Mouse (Mus musculus) embryonic facial prominence, embryonic 12.5 days (tissue): Measurements from ENCODE around the gene Ackr3. TPM values are rescaled to one million over a fixed set of nuclear protein-coding genes. Genes with fewer than 3 reads are reported as not detected.

Experiments
- ATAC-seq: fragments of 200-750 bp; cut with Nextera tagmentation; 2 replicates; pipeline ENCODE4 v1.8.0; 2017; ENCODE audit not compliant: insufficient number of reproducible peaks, insufficient read depth, low FRiP score, low TSS enrichment
- H3K27ac ChIP-seq: fragments of 300-500 bp; sonication (generic); 2 replicates; pipeline ENCODE4 v1.5.1; 2016; ENCODE audit warnings: mild to moderate bottlenecking
- H3K27me3 ChIP-seq: fragments of 300-500 bp; sonication (generic); 2 replicates; pipeline ENCODE4 v1.6.1; 2016; ENCODE audit warnings: mild to moderate bottlenecking, moderate library complexity
- H3K36me3 ChIP-seq: fragments of 300-500 bp; sonication (generic); 2 replicates; pipeline ENCODE4 v1.6.1; 2016; ENCODE audit warnings: mild to moderate bottlenecking
- H3K4me1 ChIP-seq: fragments of 300-500 bp; sonication (generic); 2 replicates; pipeline ENCODE4 v1.6.1; 2016
- H3K4me2 ChIP-seq: fragments of 300-500 bp; sonication (generic); replicated peaks from 2 replicates; pipeline ENCODE4 v1.6.1; 2016; ENCODE audit warnings: mild to moderate bottlenecking, moderate library complexity
- H3K4me3 ChIP-seq: fragments of 300-500 bp; sonication (generic); 2 replicates; pipeline ENCODE4 v1.5.1; 2016; ENCODE audit warnings: mild to moderate bottlenecking
- H3K9ac ChIP-seq: fragments of 300-500 bp; sonication (generic); 2 replicates; pipeline ENCODE4 v1.6.1; 2016; ENCODE audit warnings: mild to moderate bottlenecking, moderate library complexity
- H3K9me3 ChIP-seq: fragments of 300-500 bp; sonication (generic); 2 replicates; pipeline ENCODE4 v1.6.1; 2016; ENCODE audit warnings: mild to moderate bottlenecking, moderate library complexity
- WGBS: fragments of 180-500 bp; shearing (Covaris S2); methylation state at CpG from one replicate; pipeline ENCODE4 v1.1.7; 2016; 5-methylcytosine and 5-hydroxymethylcytosine counted together
- polyA plus RNA-seq: library from polyadenylated mRNA; unstranded; fragments of >200 nt; fragmentation: Nextera tagmentation; extraction: Ambion mirVana; gene quantifications from 2 replicates; pipeline ENCODE4 v1.2.1, GENCODE M21; 2016

Ackr3 gene
- polyA plus RNA-seq, 1 experiment from 2014 or later: 45.3 TPM

DNA sequence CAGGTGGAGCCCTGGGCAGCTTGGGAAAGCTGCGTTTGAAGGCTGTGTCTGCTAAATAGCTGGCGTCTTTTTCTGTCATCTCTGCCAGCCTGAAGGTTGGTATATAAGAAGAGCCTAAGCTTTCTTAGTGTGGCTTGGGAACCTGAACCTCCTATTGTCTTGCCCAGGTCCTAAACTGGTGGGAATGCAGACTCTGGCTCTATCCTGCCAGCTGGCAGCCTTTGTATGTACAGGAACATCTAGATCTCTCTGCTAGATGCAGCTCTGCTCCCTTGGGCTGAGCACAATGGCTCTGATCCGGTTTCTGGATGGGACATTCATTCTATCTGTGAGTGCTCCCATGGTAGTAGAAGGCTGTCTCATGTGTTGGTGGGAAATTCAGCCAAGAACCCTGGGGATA is 2.9 kb downstream of the Ackr3 start:
- Histone ChIP-seq H3K4me2 (peak overlapping the region; percentile 62), H3K9ac (peak overlapping the region; percentile 49), H3K36me3 (peaks cover 11% of the 10 kb centered on the region; the same call in 1 of the 2 replicates), H3K27me3 (no peaks in the 10 kb centered on the region), H3K9me3 (no peaks in the 10 kb centered on the region), H3K4me1 (peaks cover 65% of the 10 kb centered on the region), H3K4me3 (peak overlapping the region; percentile 65), H3K27ac (peak overlapping the region; percentile 66)
- WGBS: 52% methylated on average over 3 of the region's 3 CpGs
- ATAC-seq: no peak

DNA sequence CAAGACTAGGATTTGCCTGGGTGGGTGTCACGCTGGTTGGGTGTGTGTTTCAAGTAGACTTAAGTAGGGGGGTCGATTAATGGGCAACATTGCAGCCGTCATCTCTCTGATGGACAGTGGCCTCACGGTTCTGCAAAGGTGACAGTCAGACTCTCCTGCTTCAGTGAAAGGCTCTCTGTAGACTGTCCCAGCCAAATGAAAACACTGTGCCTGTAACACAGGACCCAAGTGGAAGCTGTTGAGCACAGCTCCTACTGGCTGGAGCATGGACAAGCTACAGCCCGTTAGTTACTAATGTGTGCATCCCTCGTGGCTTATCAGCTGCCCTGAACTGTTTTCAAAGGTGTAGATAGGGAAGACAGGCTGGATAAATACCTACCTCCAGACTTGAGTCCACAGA is 3.5 kb downstream of the Ackr3 start:
- H3K9ac ChIP-seq: peak overlapping the region; percentile 49
- H3K36me3 ChIP-seq: peaks cover 11% of the 10 kb centered on the region; the same call in 1 of the 2 replicates
- H3K4me3 ChIP-seq: peak overlapping the region; percentile 65
- no peaks in the 10 kb centered on the region for H3K9me3 ChIP-seq
- WGBS: 53% methylated on average over 6 of the region's 6 CpGs
- peak overlapping the region; percentile 66; the same call in 1 of the 2 replicates for H3K27ac ChIP-seq
- no peaks in the 10 kb centered on the region for H3K27me3 ChIP-seq
- H3K4me2 ChIP-seq: peak overlapping the region; percentile 62
- no peak for ATAC-seq
- H3K4me1 ChIP-seq: peaks cover 59% of the 10 kb centered on the region

DNA sequence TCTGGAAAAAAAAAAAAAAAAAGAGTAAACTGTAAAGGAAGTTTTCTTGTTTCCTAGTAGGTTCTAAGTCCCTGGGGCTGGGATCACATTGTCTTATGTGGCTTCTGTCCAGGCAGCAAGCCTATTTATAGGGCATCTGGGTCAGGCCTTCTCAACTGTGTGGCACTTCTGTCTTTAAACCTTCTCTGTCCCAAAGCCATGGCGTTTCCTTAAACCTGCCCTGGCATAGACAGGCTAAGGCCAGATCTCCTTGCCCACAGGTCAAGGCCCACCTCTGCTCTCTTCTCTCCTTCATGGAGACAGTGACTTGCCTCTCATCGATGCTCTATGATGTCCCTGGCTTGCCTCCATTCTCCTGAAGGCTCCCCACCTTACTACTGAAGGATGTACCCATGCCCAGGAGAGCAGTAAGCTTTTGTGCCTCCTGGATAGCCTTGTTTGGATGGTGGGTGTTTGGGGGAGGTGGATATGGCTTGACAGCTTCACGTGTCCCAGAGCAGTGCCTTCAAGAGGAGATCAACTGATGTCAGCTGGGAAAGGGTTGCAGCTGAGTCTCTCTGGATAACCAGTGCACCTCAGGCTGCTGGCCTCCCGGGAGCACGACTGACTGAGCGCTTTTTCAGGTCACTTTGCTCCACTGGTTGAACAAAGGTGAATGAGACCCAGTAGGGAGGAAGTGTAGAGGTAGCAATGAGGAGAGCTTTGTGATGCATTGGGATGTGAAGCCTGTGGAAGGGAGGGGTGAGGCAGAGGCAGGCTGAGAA is 4.1 kb downstream of the Ackr3 start:
- no peak for ATAC-seq
- no peak overlapping the region for H3K27ac ChIP-seq
- no peaks in the 10 kb centered on the region for H3K27me3 ChIP-seq
- H3K4me1 ChIP-seq: peaks cover 53% of the 10 kb centered on the region
- H3K9ac ChIP-seq: no peak overlapping the region
- H3K4me3 ChIP-seq: peak overlapping the region; percentile 65; the same call in 1 of the 2 replicates
- peak overlapping the region; percentile 62 for H3K4me2 ChIP-seq
- 65% methylated on average over 6 of the region's 6 CpGs for WGBS
- peaks cover 12% of the 10 kb centered on the region; the same call in 1 of the 2 replicates for H3K36me3 ChIP-seq
- H3K9me3 ChIP-seq: no peaks in the 10 kb centered on the region

DNA sequence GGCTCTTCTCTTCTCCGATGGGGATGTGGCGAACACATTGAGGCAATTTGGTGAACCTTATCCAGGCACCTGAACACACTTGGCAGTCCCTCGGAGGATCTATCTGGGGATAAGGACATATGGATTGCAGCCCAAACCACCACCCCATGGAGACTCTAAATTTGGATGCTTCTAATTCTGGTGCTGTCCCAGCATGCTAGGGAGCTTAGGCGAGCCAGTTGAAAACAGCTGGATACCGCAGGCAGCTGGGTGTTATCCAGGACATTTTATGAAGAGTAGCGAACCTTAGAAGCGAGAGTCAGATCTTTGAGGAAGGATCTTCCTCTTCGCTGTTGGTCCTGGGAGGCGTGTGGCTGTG is 4.7 kb downstream of the Ackr3 start:
- Histone ChIP-seq H3K4me1 (peaks cover 47% of the 10 kb centered on the region), H3K27me3 (no peaks in the 10 kb centered on the region), H3K36me3 (peaks cover 17% of the 10 kb centered on the region), H3K4me3 (no peak overlapping the region; the same call in 1 of the 2 replicates), H3K9ac (no peak overlapping the region), H3K27ac (no peak overlapping the region), H3K9me3 (no peaks in the 10 kb centered on the region), H3K4me2 (peak overlapping the region; percentile 62)
- 67% methylated on average over 9 of the region's 9 CpGs for WGBS
- ATAC-seq: no peak

DNA sequence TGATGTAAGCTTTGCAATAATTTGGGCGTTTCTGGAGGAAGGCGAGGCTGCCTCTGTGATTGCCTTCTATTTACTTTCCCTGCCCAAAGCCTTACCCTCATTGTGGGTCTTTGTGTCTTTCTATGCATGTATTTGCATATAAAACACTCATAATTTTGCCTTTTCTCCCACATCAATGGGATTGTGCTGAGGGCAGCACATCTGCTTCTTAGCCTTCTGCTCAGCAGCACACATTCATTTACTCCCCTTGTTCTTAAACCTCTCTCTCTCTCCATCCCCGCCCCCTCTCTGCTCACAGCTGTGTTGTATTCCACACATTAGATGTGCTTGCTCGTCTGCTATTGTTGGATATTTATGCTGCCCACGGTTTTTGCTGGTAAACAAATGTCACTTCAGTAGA is 5.3 kb downstream of the Ackr3 start:
- Histone ChIP-seq H3K9ac (no peak overlapping the region), H3K27me3 (no peaks in the 10 kb centered on the region), H3K36me3 (peaks cover 23% of the 10 kb centered on the region), H3K4me1 (peaks cover 45% of the 10 kb centered on the region), H3K4me3 (no peak overlapping the region), H3K4me2 (peak overlapping the region; percentile 62), H3K27ac (no peak overlapping the region), H3K9me3 (no peaks in the 10 kb centered on the region)
- no peak for ATAC-seq
- 79% methylated on average over 5 of the region's 5 CpGs for WGBS

DNA sequence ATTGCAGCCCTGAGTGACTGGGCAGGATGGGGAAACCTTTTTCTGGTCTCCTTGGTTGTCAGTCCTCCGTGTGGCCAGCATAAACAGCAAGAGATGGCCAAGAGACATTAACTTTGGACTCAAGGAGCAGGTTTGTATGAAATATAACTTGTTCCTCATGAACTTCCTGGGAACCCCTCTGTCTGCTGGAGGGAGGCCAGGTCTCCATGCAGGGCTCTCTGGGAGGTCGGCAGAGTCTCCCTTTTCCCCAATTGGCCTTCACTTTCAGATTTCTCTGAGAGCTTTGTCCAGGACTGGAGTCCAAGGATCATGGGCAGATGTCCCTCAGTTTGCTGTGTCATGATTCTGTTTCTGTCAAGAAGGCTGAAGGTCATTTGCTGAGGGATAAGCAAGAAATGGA is 6.0 kb downstream of the Ackr3 start:
- 89% methylated on average over 2 of the region's 2 CpGs for WGBS
- no peak overlapping the region for H3K4me2 ChIP-seq
- peaks cover 30% of the 10 kb centered on the region for H3K36me3 ChIP-seq
- no peak overlapping the region for H3K4me3 ChIP-seq
- H3K27ac ChIP-seq: no peak overlapping the region
- no peak for ATAC-seq
- no peaks in the 10 kb centered on the region for H3K9me3 ChIP-seq
- H3K4me1 ChIP-seq: peaks cover 45% of the 10 kb centered on the region
- H3K27me3 ChIP-seq: no peaks in the 10 kb centered on the region
- H3K9ac ChIP-seq: no peak overlapping the region

DNA sequence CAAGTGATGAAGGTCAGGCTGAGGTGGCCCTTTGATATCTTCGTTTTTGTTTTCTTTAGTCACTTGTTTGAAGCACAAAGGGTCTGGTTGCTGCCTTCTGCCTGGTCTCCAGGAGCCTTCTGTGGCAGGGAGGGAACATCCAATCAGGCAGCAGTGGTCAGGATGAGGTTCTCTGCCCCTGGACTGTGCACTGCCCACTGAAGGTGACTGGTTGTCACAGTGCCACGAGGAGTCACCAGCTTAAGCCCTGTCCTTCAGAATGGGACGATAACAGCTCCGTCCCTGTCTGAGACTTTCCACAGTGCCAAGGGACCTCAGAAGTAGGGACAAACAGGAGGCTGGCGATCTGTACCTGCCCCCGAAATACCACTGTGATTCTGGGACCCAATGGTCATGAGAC is 6.6 kb downstream of the Ackr3 start:
- no peak overlapping the region for H3K4me3 ChIP-seq
- no peak overlapping the region for H3K4me2 ChIP-seq
- no peaks in the 10 kb centered on the region for H3K9me3 ChIP-seq
- H3K36me3 ChIP-seq: peaks cover 34% of the 10 kb centered on the region
- no peaks in the 10 kb centered on the region for H3K27me3 ChIP-seq
- 87% methylated on average over 6 of the region's 6 CpGs for WGBS
- H3K27ac ChIP-seq: no peak overlapping the region
- H3K9ac ChIP-seq: no peak overlapping the region
- H3K4me1 ChIP-seq: peaks cover 45% of the 10 kb centered on the region
- ATAC-seq: no peak

DNA sequence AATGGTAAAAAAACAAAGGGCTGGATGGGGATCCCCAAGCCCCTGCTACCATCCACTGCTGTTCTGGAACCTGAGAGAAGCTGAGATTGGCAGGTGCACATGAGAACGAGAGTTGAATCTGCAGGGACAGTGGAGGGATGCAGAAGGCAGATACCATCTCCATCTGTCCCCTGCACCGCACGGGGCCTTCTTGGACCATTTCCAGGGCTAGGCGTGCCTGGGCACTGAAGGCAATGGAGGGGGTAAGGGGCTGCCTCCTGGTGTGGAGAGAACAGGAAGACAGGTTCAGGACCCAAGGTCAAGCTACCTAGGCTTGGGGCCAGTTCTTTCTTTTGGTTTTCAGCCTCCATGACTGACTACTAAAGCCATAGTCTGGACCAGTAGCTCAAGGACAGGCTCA is 7.0 kb downstream of the Ackr3 start:
- Histone ChIP-seq H3K9ac (no peak overlapping the region), H3K9me3 (no peaks in the 10 kb centered on the region), H3K4me3 (no peak overlapping the region), H3K4me2 (no peak overlapping the region), H3K4me1 (peaks cover 42% of the 10 kb centered on the region), H3K36me3 (peaks cover 38% of the 10 kb centered on the region), H3K27ac (no peak overlapping the region), H3K27me3 (no peaks in the 10 kb centered on the region)
- WGBS: 76% methylated on average over 4 of the region's 4 CpGs
- ATAC-seq: no peak

DNA sequence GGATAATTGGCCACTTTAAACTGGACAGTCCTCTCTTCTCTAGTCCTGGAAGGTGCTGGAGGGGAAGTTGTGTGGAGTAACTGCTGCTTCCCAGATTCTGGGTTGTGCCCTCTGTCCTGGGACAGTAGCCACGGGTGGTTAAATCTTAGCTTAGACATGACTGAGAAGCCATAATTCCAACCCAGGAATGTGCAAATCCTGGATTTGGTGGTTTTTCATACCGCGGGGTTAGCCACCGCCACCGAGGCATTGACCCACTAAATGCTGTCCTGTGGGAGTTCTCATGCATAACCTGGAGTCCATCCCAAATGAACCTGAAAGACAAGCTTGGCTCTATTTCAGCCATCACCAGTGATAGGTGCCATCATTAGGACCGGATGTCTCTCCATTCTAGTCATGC is 8.6 kb downstream of the Ackr3 start:
- Histone ChIP-seq H3K9me3 (no peaks in the 10 kb centered on the region), H3K27me3 (no peaks in the 10 kb centered on the region), H3K4me2 (no peak overlapping the region), H3K36me3 (peaks cover 49% of the 10 kb centered on the region), H3K4me3 (no peak overlapping the region), H3K27ac (no peak overlapping the region), H3K4me1 (peaks cover 29% of the 10 kb centered on the region), H3K9ac (no peak overlapping the region)
- no peak for ATAC-seq
- WGBS: 90% methylated on average over 6 of the region's 6 CpGs

DNA sequence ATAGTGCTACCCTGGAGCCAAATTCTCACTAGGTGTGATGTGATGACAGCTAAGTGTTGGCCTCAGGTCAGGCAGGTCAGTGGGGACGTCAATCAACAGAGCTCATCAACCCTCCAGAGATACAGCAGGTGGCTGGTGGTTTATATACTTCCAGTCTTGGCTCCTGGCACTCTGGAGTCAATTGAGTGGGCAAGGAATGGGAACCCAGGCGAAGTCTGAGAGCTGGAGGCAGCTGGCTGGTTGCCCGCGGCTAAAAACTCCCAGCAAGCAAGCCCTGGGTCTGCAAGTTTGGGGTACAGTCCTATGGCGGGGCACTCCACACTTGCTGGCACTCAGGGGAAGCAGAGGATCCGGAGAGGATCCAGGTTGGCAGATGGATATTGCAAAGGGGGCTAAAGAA is 9.1 kb downstream of the Ackr3 start:
- H3K4me1 ChIP-seq: peaks cover 24% of the 10 kb centered on the region
- ATAC-seq: no peak
- 88% methylated on average over 6 of the region's 6 CpGs for WGBS
- H3K4me3 ChIP-seq: no peak overlapping the region
- no peaks in the 10 kb centered on the region for H3K9me3 ChIP-seq
- H3K4me2 ChIP-seq: no peak overlapping the region
- no peak overlapping the region for H3K9ac ChIP-seq
- H3K36me3 ChIP-seq: peaks cover 52% of the 10 kb centered on the region
- no peaks in the 10 kb centered on the region for H3K27me3 ChIP-seq
- H3K27ac ChIP-seq: no peak overlapping the region

DNA sequence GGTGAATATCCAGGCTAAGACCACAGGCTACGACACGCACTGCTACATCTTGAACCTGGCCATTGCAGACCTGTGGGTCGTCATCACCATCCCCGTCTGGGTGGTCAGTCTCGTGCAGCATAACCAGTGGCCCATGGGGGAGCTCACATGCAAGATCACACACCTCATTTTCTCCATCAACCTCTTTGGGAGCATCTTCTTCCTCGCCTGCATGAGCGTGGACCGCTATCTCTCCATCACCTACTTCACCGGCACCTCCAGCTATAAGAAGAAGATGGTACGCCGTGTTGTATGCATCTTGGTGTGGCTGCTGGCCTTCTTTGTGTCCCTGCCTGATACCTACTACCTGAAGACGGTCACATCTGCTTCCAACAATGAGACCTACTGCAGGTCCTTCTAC is 10.2 kb downstream of the Ackr3 start:
- 98% methylated on average over 12 of the region's 12 CpGs for WGBS
- peaks cover 13% of the 10 kb centered on the region for H3K4me1 ChIP-seq
- no peaks in the 10 kb centered on the region for H3K9me3 ChIP-seq
- peaks cover 51% of the 10 kb centered on the region for H3K36me3 ChIP-seq
- no peak overlapping the region for H3K9ac ChIP-seq
- no peak overlapping the region for H3K4me3 ChIP-seq
- no peaks in the 10 kb centered on the region for H3K27me3 ChIP-seq
- no peak for ATAC-seq
- H3K27ac ChIP-seq: no peak overlapping the region
- no peak overlapping the region for H3K4me2 ChIP-seq

DNA sequence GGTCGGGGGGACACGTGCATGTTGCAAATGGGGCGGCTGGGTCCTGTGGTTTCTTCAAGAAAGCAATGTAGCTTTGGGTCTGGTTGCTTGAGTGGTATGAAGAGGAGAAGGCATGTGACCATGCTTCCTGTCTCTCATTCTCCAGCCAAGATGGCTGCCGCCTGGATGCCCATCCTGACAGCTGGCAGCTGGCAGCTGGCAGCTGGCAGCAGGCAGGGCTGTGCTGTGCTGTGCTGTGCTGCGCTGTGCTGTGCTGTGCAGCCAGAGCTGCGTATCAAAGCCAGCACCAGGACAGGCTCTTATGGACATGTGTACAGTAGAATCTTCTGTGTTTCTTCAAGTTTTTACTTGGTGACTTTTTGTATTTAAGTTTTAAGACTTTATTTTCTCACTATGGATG is 11.1 kb downstream of the Ackr3 start:
- H3K36me3 ChIP-seq: peaks cover 49% of the 10 kb centered on the region
- H3K27ac ChIP-seq: no peak overlapping the region
- ATAC-seq: no peak
- no peak overlapping the region for H3K9ac ChIP-seq
- WGBS: 88% methylated on average over 6 of the region's 6 CpGs
- no peak overlapping the region for H3K4me2 ChIP-seq
- no peaks in the 10 kb centered on the region for H3K9me3 ChIP-seq
- peaks cover 9% of the 10 kb centered on the region for H3K4me1 ChIP-seq
- H3K4me3 ChIP-seq: no peak overlapping the region
- H3K27me3 ChIP-seq: no peaks in the 10 kb centered on the region
